Mouse (Mus musculus) inflammation-experienced regulatory T-cells, adult 16 weeks (primary cell): ENCODE results near the gene 4921530L21Rik. TPM values are rescaled to one million over a fixed set of nuclear protein-coding genes. Genes with fewer than 3 reads are reported as not detected.

Experiments
- polyA plus RNA-seq: library from polyadenylated mRNA; unstranded; fragments of 100-300 nt; shearing (Covaris generic); gene quantifications from one replicate; pipeline ENCODE4 v1.2.1, GENCODE M21; 2017

4921530L21Rik gene
- polyA plus RNA-seq, result not detected

GRCm38 (mm10) chr14:95880954-95881353, at the start of gene 4921530L21Rik:
Gene 4921530L21Rik (plus strand): TSS chr14:95881254.

